Mouse (Mus musculus): ENCODE measurements around the gene Sult2a7.

Sult2a7 gene

GRCm38 (mm10) chr7:14494130-14494529 lies at the start of gene Sult2a7:
TSS of gene Sult2a7 (minus strand) at chr7:14494230.
- no peak for DNase-seq

- DNase-seq: no peak
Measured at GRCm38 (mm10) chr7:14525280-14525679, 31.2 kb upstream of the Sult2a7 start.

DNA sequence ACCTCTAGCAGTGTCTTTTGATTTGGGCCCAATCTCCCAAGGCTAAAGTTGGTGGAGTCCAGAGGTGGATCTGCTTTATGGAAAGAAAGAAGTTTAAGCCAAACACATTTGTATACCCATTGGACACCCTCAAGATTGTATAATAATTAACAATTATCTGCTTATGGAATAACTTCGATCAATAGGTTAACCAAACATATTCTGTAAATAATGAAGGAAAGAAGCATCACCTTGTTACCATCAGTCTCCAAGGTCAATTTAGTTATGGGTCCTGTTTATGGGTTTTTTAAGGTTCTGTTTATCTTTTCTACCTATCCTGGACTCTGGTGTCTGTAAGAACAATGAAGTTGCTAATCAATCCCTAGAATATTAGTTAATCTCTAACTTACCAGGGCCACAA lies 28.6 kb upstream of the Sult2a7 start:
- DNase-seq: no peak

- no peak for DNase-seq
Measured at GRCm38 (mm10) chr7:14518301-14518700, 24.3 kb upstream of the Sult2a7 start.

DNA sequence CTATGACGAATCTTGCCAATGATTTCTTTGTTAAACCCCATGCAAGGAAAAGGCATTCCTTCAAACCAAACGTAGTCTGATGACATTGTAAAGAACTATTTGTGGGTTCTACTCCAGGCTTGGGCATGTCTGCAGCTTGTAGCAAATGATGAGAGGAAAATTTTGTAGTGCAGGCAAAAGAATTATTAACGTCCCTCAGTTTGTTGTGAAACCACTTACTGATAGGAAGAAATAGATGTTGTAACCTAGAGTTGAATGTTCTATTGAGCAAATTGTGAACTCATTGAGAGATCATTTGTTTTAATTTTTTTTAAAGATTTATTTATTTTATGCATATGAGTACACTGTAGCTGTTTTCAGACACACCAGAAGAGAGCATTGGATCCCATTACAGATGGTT lies 1.1 kb downstream of the Sult2a7 start:
- DNase-seq: no peak

DNA sequence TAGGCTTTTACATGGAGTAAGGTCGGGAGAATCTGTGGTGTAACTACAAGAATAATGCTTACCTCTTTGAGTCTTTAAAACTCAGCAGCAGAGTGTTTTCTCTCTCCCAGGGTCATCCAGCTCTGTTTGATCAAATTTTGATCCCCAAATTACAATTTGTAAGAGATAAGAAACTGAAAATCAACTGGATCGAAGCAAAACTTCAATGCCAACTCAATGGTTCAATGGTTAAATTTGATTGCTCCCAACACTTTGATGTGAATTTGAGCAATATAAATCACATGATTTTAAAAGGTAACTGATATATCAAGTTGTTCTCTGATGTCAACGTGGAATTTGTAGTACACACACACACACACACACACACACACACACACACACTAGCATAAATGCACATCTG lies 47.5 kb downstream of the Sult2a7 start, which contains the start of gene Sult2a8:
Gene Sult2a8 (minus strand): TSS at position 236 of the 400 bp plus-strand sequence.
- no peak for DNase-seq

GRCm38 (mm10) chr7:14439581-14439980 lies 54.4 kb downstream of the Sult2a7 start:
- DNase-seq: no peak

DNA sequence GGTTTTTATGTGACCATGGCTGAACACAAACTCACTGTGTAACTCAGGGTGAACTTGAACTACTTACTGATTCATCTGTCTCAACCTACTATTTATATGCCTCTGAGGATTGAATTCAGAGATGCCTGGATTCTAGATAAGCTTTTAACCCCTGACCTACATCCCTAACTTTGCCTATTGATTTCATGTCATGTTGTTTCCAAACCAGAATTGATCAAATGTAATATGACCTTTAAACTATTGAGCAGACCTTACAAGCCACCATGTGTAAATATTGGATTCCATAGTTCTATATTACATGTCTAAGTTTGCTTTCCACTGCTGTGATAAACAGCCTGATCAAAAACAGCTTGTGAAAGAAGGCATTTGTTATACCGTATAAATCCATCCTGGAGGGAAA lies 55.5 kb downstream of the Sult2a7 start:
- DNase-seq: no peak

GRCm38 (mm10) chr7:14438029-14438428 lies 56.0 kb downstream of the Sult2a7 start:
- no peak for DNase-seq
